Mouse (Mus musculus) heart, adult 18-20 months (tissue): Measurements from ENCODE around the gene AW011738. TPM values are rescaled to one million over a fixed set of nuclear protein-coding genes. Genes with fewer than 3 reads are reported as not detected.

Experiments used
- DNase-seq, 2 experiments: peaks; one replicate each; pipeline ENCODE4 v3.0.0; 2021 to 2022; ENCODE audit warnings: mixed read lengths in 1 of 2
- microRNA-seq, 2 experiments: library from miRNA; unstranded; fragments of <30 nt; microRNA quantifications; one replicate each; pipeline ENCODE4 v1.2.0; 2022
- total RNA-seq, 2 experiments: library from RNA; stranded (reverse); gene quantifications; 2 replicates each; pipeline ENCODE4 v1.2.3; 2021

The AW011738 gene
- total RNA-seq, 2 experiments from 2014 or later: 9.5 to 11.6 TPM

GRCm38 (mm10) chr4:156236651-156237447 lies 33.7 kb downstream of the AW011738 start:
- no peak for DNase-seq

- no peak for DNase-seq
Measured at GRCm38 (mm10) chr4:156249567-156249966, 46.5 kb downstream of the AW011738 start.

GRCm38 (mm10) chr4:156251081-156251480 lies 48.0 kb downstream of the AW011738 start:
- no peak for DNase-seq

- no peak for DNase-seq
Measured at GRCm38 (mm10) chr4:156252140-156252539, 49.0 kb downstream of the AW011738 start.

- no peak for DNase-seq
Measured at GRCm38 (mm10) chr4:156252619-156253018, 49.5 kb downstream of the AW011738 start.

GRCm38 (mm10) chr4:156253043-156253442 lies 49.9 kb downstream of the AW011738 start:
- DNase-seq: no peak

- DNase-seq: no peak
Measured at GRCm38 (mm10) chr4:156254361-156255077, 51.4 kb downstream of the AW011738 start.

Small RNAs within 50 kb of the gene (microRNA-seq; reads per million reads assigned to microRNA genes)
- gene Mir7658: 3.4 to 4.1 reads per million in 2 experiments

Other genes with a start within 250 kb of the AW011738 start
- 10 to 100 TPM; 17.0 to 22.4 TPM for gene C1qtnf12, start 241.0 kb upstream of the AW011738 start, total RNA-seq
- gene B3galt6, start 210.7 kb upstream of the AW011738 start, total RNA-seq: 1 to 10 TPM; 2.7 to 3.1 TPM
- 10 to 100 TPM; 82.1 to 89.0 TPM for gene Sdf4, start 210.4 kb upstream of the AW011738 start, total RNA-seq
- gene Tnfrsf4, start 189.5 kb upstream of the AW011738 start, total RNA-seq: 1 to 10 TPM in 1 of 2 experiments, under 1 TPM in 1; 0.25 to 1.0 TPM
- gene Tnfrsf18, start 177.1 kb upstream of the AW011738 start, total RNA-seq: under 1 TPM; 0.45 to 0.49 TPM
- under 1 TPM in 1 of 2 experiments, not detected in 1; 0.33 TPM for gene Ttll10, start 143.9 kb upstream of the AW011738 start, total RNA-seq
- 1 to 10 TPM; 2.0 to 3.0 TPM for gene 9430015G10Rik, start 93.3 kb upstream of the AW011738 start, total RNA-seq
- under 1 TPM; 0.07 to 0.15 TPM for gene Rnf223, start 72.8 kb upstream of the AW011738 start, total RNA-seq
- 10 to 100 TPM; 22.6 to 24.7 TPM for gene Agrn, start 5.8 kb upstream of the AW011738 start, total RNA-seq
- 1 to 10 TPM; 2.3 to 3.1 TPM for gene Isg15, start 2.5 kb upstream of the AW011738 start, total RNA-seq
- 100 to 1,000 TPM; 265 to 319 TPM for gene Perm1, start 12.6 kb downstream of the AW011738 start, total RNA-seq
- 10 to 100 TPM; 10.1 to 11.0 TPM for gene Plekhn1, start 31.6 kb downstream of the AW011738 start, total RNA-seq
- gene Noc2l, start 32.7 kb downstream of the AW011738 start, total RNA-seq: 10 to 100 TPM; 22.9 to 27.0 TPM
- not detected for gene Samd11, start 52.4 kb downstream of the AW011738 start, total RNA-seq
- not detected for gene Vmn2r-ps159, start 127.8 kb downstream of the AW011738 start, total RNA-seq